Mouse (Mus musculus) heart, adult 2 months (tissue): ENCODE measurements at regions not wholly inside any gene's neighbourhood (a gene's known extent, or its start where the extent isn't known, plus 50 kb on each side); places are given as distances from the start of the nearest gene placed in this dataset.

Source experiments
- DNase-seq, 2 experiments: peaks; one replicate each; pipeline ENCODE4 v3.0.0; 2021
- H3K27ac ChIP-seq: fragments of 200-600 bp; 2 replicates; pipeline ENCODE4 v1.8.1; 2022
- H3K27me3 ChIP-seq: fragments of 200-500 bp; 2 replicates; pipeline ENCODE4 v1.6.1; 2012; ENCODE audit warnings: mild to moderate bottlenecking, low read length, inconsistent platforms, mixed read lengths; ENCODE audit not compliant: control insufficient read depth, insufficient read depth
- H3K36me3 ChIP-seq: fragments of 200-500 bp; 2 replicates; pipeline ENCODE4 v1.6.1; 2012; ENCODE audit warnings: low read length, inconsistent platforms; ENCODE audit not compliant: control insufficient read depth, insufficient read depth
- H3K4me1 ChIP-seq: fragments of 200-500 bp; 2 replicates; pipeline ENCODE4 v1.6.1; 2011; ENCODE audit warnings: low read length; ENCODE audit not compliant: control insufficient read depth, insufficient read depth
- H3K4me3 ChIP-seq: fragments of 200-600 bp; 2 replicates; pipeline ENCODE4 v1.8.1; 2022
- H3K79me2 ChIP-seq: fragments of 200-500 bp; replicated peaks from 2 replicates; pipeline ENCODE4 v1.6.1; 2012; ENCODE audit warnings: mild to moderate bottlenecking, inconsistent platforms, low read length, moderate library complexity, mixed read lengths; ENCODE audit not compliant: control insufficient read depth, insufficient read depth
- H3K9ac ChIP-seq: fragments of 200-500 bp; 2 replicates; pipeline ENCODE4 v1.6.1; 2012; ENCODE audit warnings: low read depth, mild to moderate bottlenecking, control low read depth, inconsistent platforms, low read length, mixed read lengths
- CTCF ChIP-seq: fragments of 200-600 bp; IDR thresholded peaks from 2 replicates; pipeline ENCODE4 v1.8.1; 2022; ENCODE audit warnings: antibody characterized with exemption, mild to moderate bottlenecking, moderate library complexity
- EP300 ChIP-seq: fragments of 200-500 bp; IDR thresholded peaks from 2 replicates; pipeline ENCODE4 v1.6.1; 2011; ENCODE audit warnings: low read depth, low read length, control low read depth; ENCODE audit not compliant: insufficient read depth
- POLR2A ChIP-seq: fragments of 200-500 bp; IDR thresholded peaks from 2 replicates; pipeline ENCODE4 v1.6.1; 2011; ENCODE audit warnings: mild to moderate bottlenecking, low read depth, low read length, control low read depth; ENCODE audit not compliant: insufficient read depth
- WGBS: fragments of 180-500 bp; shearing (Covaris S2); methylation state at CpG from one replicate; pipeline ENCODE4 v1.1.7; 2018; 5-methylcytosine and 5-hydroxymethylcytosine counted together
- intact Hi-C: fragments of 180-260 bp; cut with DNase I; formaldehyde crosslinking; loops from one replicate; pipeline ENCODE4 v1.15.1; 2025

DNA sequence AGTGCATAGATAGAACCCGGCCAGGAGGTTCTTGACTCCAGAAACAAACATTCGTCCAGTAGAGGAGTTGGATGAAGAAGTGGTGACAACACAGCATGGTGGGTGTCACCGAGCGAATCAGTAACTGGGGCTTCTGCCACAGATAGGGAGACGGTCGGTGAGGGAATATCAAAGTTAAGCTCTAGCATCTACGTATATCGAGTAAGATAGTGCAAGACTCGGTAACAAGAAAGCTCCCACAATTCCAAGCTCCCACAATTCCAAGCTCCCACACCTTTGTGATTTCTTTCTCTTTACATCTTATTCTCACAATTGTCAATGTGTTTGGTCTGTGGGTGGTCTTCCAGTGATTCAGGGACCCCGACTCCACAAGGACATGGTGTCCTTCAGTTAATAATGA lies 222.2 kb downstream of the 1500009L16Rik start:
- TF ChIP-seq POLR2A: no peak
- Histone ChIP-seq H3K36me3 (no peaks in the 10 kb centered on the region), H3K4me1 (peaks cover 5% of the 10 kb centered on the region), H3K9ac (no peak overlapping the region), H3K4me3 (no peak overlapping the region), H3K79me2 (no peaks in the 10 kb centered on the region), H3K27ac (no peak overlapping the region), H3K27me3 (no peaks in the 10 kb centered on the region)
- no peak for DNase-seq
- intact Hi-C loops: no loop called here
- 92% methylated on average over 10 of the region's 10 CpGs for WGBS

GRCm38 (mm10) chr10:83945503-83945902 lies 222.8 kb downstream of the 1500009L16Rik start:
- DNase-seq: no peak
- Histone ChIP-seq H3K4me1 (peaks cover 5% of the 10 kb centered on the region), H3K27me3 (no peaks in the 10 kb centered on the region), H3K79me2 (no peaks in the 10 kb centered on the region), H3K4me3 (no peak overlapping the region), H3K9ac (no peak overlapping the region), H3K27ac (no peak overlapping the region), H3K36me3 (no peaks in the 10 kb centered on the region)
- intact Hi-C loops: no loop called here
- 86% methylated on average over 9 of the region's 9 CpGs for WGBS
- TF ChIP-seq CTCF (no peak), EP300 (no peak), POLR2A (no peak)

- no peaks in the 10 kb centered on the region for H3K36me3 ChIP-seq
- intact Hi-C loops: no loop called here
- 52% methylated on average over 11 of the region's 11 CpGs for WGBS
- H3K9ac ChIP-seq: no peak overlapping the region
- TF ChIP-seq POLR2A (no peak), EP300 (no peak), CTCF (no peak)
- no peak overlapping the region for H3K4me3 ChIP-seq
- no peaks in the 10 kb centered on the region for H3K27me3 ChIP-seq
- H3K4me1 ChIP-seq: peaks cover 5% of the 10 kb centered on the region
- peak in 1 of 2 experiments; percentile 15 for DNase-seq
- H3K79me2 ChIP-seq: no peaks in the 10 kb centered on the region
- no peak overlapping the region for H3K27ac ChIP-seq
Measured at GRCm38 (mm10) chr10:83946186-83947176, 223.8 kb downstream of the 1500009L16Rik start.

- 83% methylated on average over 18 of the region's 18 CpGs for WGBS
- DNase-seq: peak in 1 of 2 experiments; percentile 4
- Histone ChIP-seq H3K9ac (no peak overlapping the region), H3K4me1 (no peaks in the 10 kb centered on the region), H3K36me3 (no peaks in the 10 kb centered on the region), H3K27me3 (no peaks in the 10 kb centered on the region), H3K27ac (no peak overlapping the region), H3K79me2 (no peaks in the 10 kb centered on the region), H3K4me3 (no peak overlapping the region)
- TF ChIP-seq CTCF: no peak
- TF ChIP-seq EP300: no peak
- TF ChIP-seq POLR2A: no peak
- intact Hi-C loops: no loop called here
Measured at GRCm38 (mm10) chr10:83957118-83957759, 234.6 kb downstream of the 1500009L16Rik start.

DNA sequence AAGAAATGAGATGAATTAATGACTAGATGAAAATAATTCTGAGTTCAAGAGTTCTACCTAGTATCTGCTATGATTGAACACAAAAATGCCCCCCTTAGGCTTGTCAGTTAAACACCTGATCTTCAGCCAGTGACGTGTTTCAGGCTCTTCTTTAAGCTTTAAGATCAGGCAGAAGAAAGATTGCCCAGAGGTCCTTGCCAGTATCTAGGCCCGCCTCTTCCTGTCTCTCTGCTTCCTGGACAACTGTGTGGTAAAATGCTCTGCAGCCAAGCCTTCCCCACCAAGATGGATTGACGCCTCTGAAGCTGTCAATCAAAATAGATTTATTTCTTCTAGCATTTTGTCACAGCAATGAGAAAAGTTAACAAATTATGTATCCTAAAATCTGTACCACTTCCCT lies 235.7 kb downstream of the 1500009L16Rik start:
- intact Hi-C loops: no loop called here
- no peaks in the 10 kb centered on the region for H3K36me3 ChIP-seq
- H3K4me1 ChIP-seq: no peaks in the 10 kb centered on the region
- TF ChIP-seq POLR2A (no peak), CTCF (no peak), EP300 (no peak)
- no peak overlapping the region for H3K9ac ChIP-seq
- no peaks in the 10 kb centered on the region for H3K79me2 ChIP-seq
- no peak for DNase-seq
- no peak overlapping the region for H3K4me3 ChIP-seq
- no peaks in the 10 kb centered on the region for H3K27me3 ChIP-seq
- WGBS: 77% methylated on average over 3 of the region's 3 CpGs
- H3K27ac ChIP-seq: no peak overlapping the region

DNA sequence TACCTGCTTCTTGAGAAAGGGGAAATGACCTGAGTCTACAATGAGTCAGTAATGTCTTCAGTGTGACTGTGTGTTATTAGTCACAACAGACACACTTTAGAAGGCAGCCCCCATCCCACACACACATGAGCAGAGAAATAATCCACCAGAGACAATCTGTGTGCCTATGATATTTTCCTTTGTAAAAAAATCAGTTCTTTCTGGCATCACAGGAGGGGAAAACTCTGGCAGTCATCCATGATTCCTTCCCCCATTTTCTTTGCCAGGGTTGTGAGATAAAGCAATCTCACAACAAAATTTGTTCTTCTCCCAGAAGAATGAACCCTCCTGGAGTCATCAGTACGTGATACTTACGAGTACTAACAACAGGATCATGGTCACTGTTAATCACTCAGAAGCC lies 236.2 kb downstream of the 1500009L16Rik start:
- Histone ChIP-seq H3K79me2 (no peaks in the 10 kb centered on the region), H3K4me1 (no peaks in the 10 kb centered on the region), H3K27ac (no peak overlapping the region), H3K36me3 (no peaks in the 10 kb centered on the region), H3K9ac (no peak overlapping the region), H3K27me3 (no peaks in the 10 kb centered on the region), H3K4me3 (no peak overlapping the region)
- intact Hi-C loops: no loop called here
- DNase-seq: no peak
- WGBS: 86% methylated on average over 2 of the region's 2 CpGs
- TF ChIP-seq POLR2A (no peak), EP300 (no peak), CTCF (no peak)
